Mouse (Mus musculus) thymus, adult 2 months (tissue): ENCODE measurements around the gene Osbpl2.

Source experiments
- CTCF ChIP-seq: fragments of 200-500 bp; IDR thresholded peaks from 2 replicates; pipeline ENCODE4 v1.5.1; 2012; ENCODE audit warnings: mild to moderate bottlenecking, control low read depth, low read length, moderate library complexity, borderline replicate concordance; ENCODE audit not compliant: control insufficient read depth, poor library complexity, insufficient read depth; ENCODE audit errors: extremely low read depth
- POLR2A ChIP-seq: fragments of 200-500 bp; IDR thresholded peaks from 2 replicates; pipeline ENCODE4 v1.6.1; 2012; ENCODE audit warnings: mild to moderate bottlenecking, low read length, control low read depth, moderate library complexity; ENCODE audit not compliant: control insufficient read depth, poor library complexity, insufficient read depth; ENCODE audit errors: extremely low read depth

- TF ChIP-seq POLR2A (peak; percentile 49; the same call in 1 of the 2 replicates), CTCF (0 out of 2 replicates have a peak, but pooled peaks have one; percentile 46)
Measured at GRCm38 (mm10) chr2:180118661-180119438, at the start of gene Osbpl2.
